Mouse (Mus musculus) liver, adult 2 months (tissue): ENCODE measurements around the gene Bst2.

ENCODE experiments used
- CTCF ChIP-seq: fragments of 200-500 bp; IDR thresholded peaks from 2 replicates; pipeline ENCODE4 v1.5.1; 2011; ENCODE audit warnings: low read depth, low read length, control low read depth
- POLR2A ChIP-seq: fragments of 200-500 bp; IDR thresholded peaks from 2 replicates; pipeline ENCODE4 v1.6.1; 2011; ENCODE audit warnings: low read length, control low read depth; ENCODE audit not compliant: insufficient read depth; ENCODE audit errors: extremely low read depth

DNA sequence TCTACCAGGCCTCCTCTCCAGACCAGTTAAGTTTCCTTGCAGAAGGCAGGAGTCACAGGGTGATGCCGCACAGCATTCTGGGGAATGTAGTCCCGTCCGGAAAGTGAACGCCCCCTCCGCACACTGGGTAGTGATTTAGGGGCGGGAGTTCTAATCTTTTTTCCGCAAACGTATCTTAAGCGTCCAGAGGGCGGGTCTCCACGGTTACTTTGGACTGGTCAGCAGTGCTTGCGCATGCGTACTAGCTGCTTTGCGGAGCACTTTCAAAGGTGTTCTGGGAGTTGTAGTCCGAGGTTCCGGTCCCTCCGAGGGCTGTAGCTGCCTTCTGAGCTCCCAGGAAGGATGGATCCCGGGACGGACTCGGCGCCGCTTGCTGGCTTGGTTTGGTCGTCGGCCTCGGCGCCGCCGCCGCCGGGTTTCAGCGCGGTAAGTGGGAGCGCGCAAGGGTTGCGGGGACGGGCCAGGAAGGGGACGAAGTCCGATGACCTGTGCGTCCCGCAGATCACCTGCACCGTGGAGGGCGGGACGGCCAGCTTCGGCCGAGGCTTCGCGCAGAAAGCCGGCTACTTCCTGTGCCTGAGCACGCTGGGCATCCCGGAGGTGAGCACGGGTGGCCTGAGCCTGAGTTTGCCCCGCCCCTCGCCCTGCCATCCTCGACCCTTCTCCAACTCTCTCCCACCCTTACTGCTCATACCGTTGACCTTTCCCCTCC, 5.5 kb upstream of the Bst2 start, which contains the start of gene Mvb12a:
- TF ChIP-seq CTCF (no peak), POLR2A (peak; percentile 48; the same call in 1 of the 2 replicates)
